Mouse (Mus musculus) testis, adult 2 months (tissue): ENCODE measurements at regions not wholly inside any gene's neighbourhood (a gene's known extent, or its start where the extent isn't known, plus 50 kb on each side); places are given as distances from the start of the nearest gene placed in this dataset.

Source experiments
- H3K27ac ChIP-seq: fragments of 200-500 bp; 2 replicates; pipeline ENCODE4 v1.5.1; 2012; ENCODE audit warnings: low read depth, low read length; ENCODE audit not compliant: control insufficient read depth, insufficient read depth
- H3K27me3 ChIP-seq: fragments of 200-500 bp; 2 replicates; pipeline ENCODE4 v1.6.1; 2012; ENCODE audit warnings: mild to moderate bottlenecking, low read length, moderate library complexity; ENCODE audit not compliant: control insufficient read depth, insufficient read depth
- H3K36me3 ChIP-seq: fragments of 200-500 bp; 2 replicates; pipeline ENCODE4 v1.6.1; 2012; ENCODE audit warnings: mild to moderate bottlenecking, low read length; ENCODE audit not compliant: control insufficient read depth, insufficient read depth
- H3K4me1 ChIP-seq: fragments of 200-500 bp; 2 replicates; pipeline ENCODE4 v1.6.1; 2012; ENCODE audit warnings: low read length; ENCODE audit not compliant: control insufficient read depth, insufficient read depth
- H3K4me3 ChIP-seq: fragments of 200-500 bp; 2 replicates; pipeline ENCODE4 v1.5.1; 2012; ENCODE audit warnings: low read depth, mild to moderate bottlenecking, low read length, moderate library complexity, mixed read lengths; ENCODE audit not compliant: control insufficient read depth
- CTCF ChIP-seq: fragments of 200-500 bp; IDR thresholded peaks from 2 replicates; pipeline ENCODE4 v1.5.1; 2012; ENCODE audit warnings: low read depth, mild to moderate bottlenecking, inconsistent platforms, low read length, moderate library complexity; ENCODE audit not compliant: control insufficient read depth, insufficient read depth, insufficient replicate concordance
- POLR2A ChIP-seq: fragments of 200-500 bp; IDR thresholded peaks from 2 replicates; pipeline ENCODE4 v1.6.1; 2012; ENCODE audit warnings: low read depth, mild to moderate bottlenecking, inconsistent platforms, low read length, moderate library complexity; ENCODE audit not compliant: control insufficient read depth

- Histone ChIP-seq H3K27me3 (no peaks in the 10 kb centered on the region), H3K27ac (no peak overlapping the region), H3K4me3 (no peak overlapping the region), H3K4me1 (no peaks in the 10 kb centered on the region), H3K36me3 (no peaks in the 10 kb centered on the region)
- TF ChIP-seq CTCF: no peak
- no peak for TF ChIP-seq POLR2A
Observed at GRCm38 (mm10) chr9:61155851-61156250, 216.3 kb upstream of the Tle3 start.

GRCm38 (mm10) chr9:61158192-61158770 lies 213.9 kb upstream of the Tle3 start:
- no peaks in the 10 kb centered on the region for H3K27me3 ChIP-seq
- peaks cover under 1% of the 10 kb centered on the region; the same call in 1 of the 2 replicates for H3K4me1 ChIP-seq
- H3K27ac ChIP-seq: no peak overlapping the region
- no peak for TF ChIP-seq POLR2A
- no peak for TF ChIP-seq CTCF
- no peak overlapping the region for H3K4me3 ChIP-seq
- H3K36me3 ChIP-seq: no peaks in the 10 kb centered on the region

DNA sequence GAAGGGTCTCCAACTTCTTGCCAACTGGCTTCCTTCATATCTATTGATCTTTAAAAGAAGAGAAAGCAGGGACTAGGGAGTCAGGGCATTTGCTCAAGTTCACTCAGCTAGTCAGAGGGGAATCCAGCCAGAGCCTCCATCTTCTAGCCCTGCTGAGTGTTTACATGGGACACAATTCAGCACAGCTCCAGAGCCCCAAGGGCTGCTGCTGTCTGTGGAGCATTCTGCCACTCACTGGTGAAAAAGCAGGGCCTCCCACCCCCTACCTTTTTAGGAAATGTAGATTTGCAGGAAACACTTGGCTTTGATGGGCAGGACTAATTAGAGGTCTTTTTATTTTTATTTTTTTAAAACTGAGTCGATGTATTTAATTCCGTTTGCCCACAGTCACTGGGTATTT lies 213.0 kb upstream of the Tle3 start:
- no peak for TF ChIP-seq POLR2A
- no peak for TF ChIP-seq CTCF
- no peak overlapping the region for H3K4me3 ChIP-seq
- no peaks in the 10 kb centered on the region for H3K36me3 ChIP-seq
- H3K4me1 ChIP-seq: peaks cover 4% of the 10 kb centered on the region
- no peaks in the 10 kb centered on the region for H3K27me3 ChIP-seq
- no peak overlapping the region for H3K27ac ChIP-seq

GRCm38 (mm10) chr9:61159616-61160015 lies 212.6 kb upstream of the Tle3 start:
- TF ChIP-seq POLR2A: no peak
- no peak for TF ChIP-seq CTCF
- Histone ChIP-seq H3K4me3 (no peak overlapping the region), H3K4me1 (peaks cover 8% of the 10 kb centered on the region), H3K27ac (no peak overlapping the region), H3K27me3 (no peaks in the 10 kb centered on the region), H3K36me3 (no peaks in the 10 kb centered on the region)

GRCm38 (mm10) chr9:61162884-61163283 lies 209.3 kb upstream of the Tle3 start:
- Histone ChIP-seq H3K27ac (no peak overlapping the region), H3K4me1 (peaks cover 8% of the 10 kb centered on the region), H3K4me3 (no peak overlapping the region), H3K36me3 (no peaks in the 10 kb centered on the region), H3K27me3 (no peaks in the 10 kb centered on the region)
- TF ChIP-seq POLR2A: no peak
- TF ChIP-seq CTCF: no peak

DNA sequence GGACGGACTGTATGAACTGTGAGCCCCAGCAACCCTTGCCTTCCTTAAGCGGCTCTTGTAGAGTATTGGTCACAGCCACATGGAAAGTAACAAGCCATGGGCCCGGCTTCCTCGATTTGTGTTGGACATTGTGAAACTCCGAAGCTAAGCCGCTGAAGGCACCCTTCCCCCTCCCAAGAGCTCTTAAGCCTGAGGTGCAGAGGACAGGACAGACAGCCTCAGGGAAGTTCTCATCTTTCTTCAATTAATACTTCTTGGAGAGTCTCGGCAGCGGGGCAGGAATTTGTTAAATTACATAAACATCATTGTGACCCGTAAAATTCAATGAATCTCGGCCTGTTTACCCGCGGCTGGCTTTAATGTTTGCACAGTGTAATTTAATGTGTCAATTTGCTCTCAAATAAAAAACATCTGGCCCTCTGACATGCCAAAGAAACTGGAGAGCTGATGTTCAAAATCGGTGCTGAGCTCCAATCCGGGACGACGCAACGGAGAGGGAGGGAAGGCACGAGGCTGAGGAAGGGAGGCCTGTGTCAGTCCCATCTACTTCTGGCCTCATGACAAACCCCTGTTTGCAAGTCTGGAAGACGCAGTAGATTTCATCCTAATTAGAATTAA lies 208.4 kb upstream of the Tle3 start:
- TF ChIP-seq CTCF (no peak), POLR2A (no peak)
- Histone ChIP-seq H3K27ac (no peak overlapping the region), H3K36me3 (no peaks in the 10 kb centered on the region), H3K27me3 (no peaks in the 10 kb centered on the region), H3K4me1 (peaks cover 8% of the 10 kb centered on the region), H3K4me3 (peak overlapping the region; percentile 36)

DNA sequence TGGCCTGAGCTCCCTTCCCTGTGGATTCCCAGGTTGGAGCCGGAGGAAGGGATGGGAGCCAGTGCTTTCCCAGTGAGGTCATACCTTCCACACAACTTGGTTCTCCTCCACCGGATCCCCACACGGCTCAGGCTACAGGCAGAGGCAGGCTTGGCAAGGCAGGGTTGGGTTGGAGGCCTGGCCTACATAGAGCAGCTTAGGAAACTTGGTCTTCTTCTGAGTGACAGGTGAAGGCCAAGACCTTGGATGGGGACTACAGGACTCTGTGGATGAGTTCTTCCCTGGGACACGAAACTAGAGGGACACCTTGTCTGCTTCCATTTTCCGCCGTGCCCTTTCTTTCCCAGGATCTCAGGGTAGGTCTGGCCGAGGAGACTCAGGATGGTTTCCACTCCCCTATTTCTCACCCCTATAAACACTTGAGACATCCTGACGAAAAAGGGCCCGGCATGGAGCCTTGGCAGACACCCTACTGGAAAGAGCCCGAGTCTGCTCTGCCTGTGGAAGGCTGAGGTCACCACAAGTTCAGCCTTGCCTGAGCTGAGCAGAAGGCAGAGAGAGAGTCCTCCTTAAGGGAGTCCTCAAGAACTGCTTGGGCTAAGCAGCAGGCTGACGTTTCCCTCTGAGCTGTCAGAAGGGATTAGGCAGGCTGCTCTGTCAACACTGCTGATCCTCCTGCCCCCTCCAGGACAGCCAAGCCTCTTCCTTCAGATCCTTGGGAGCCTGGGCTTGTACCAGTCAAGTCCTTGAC lies 207.5 kb upstream of the Tle3 start:
- Histone ChIP-seq H3K4me3 (no peak overlapping the region), H3K36me3 (no peaks in the 10 kb centered on the region), H3K27me3 (no peaks in the 10 kb centered on the region), H3K4me1 (peaks cover 8% of the 10 kb centered on the region), H3K27ac (no peak overlapping the region)
- TF ChIP-seq CTCF (no peak), POLR2A (no peak)
